Mouse (Mus musculus) lung, adult 2 months (tissue): ENCODE data around the gene Gm11567.
"Not testable (repeated sequence)": the region's sequence is repeated elsewhere in the genome, so short reads cannot be mapped to it uniquely, and the experiment has no call there.

Source experiments
- CTCF ChIP-seq: fragments of 200-500 bp; IDR thresholded peaks from 2 replicates; pipeline ENCODE4 v1.5.1; 2011; ENCODE audit warnings: mild to moderate bottlenecking, low read length, control low read depth; ENCODE audit not compliant: insufficient read depth
- POLR2A ChIP-seq: fragments of 200-500 bp; IDR thresholded peaks from 2 replicates; pipeline ENCODE4 v1.6.1; 2011; ENCODE audit warnings: low read depth, mild to moderate bottlenecking, control low read depth, low read length, borderline replicate concordance; ENCODE audit errors: extremely low read depth

DNA sequence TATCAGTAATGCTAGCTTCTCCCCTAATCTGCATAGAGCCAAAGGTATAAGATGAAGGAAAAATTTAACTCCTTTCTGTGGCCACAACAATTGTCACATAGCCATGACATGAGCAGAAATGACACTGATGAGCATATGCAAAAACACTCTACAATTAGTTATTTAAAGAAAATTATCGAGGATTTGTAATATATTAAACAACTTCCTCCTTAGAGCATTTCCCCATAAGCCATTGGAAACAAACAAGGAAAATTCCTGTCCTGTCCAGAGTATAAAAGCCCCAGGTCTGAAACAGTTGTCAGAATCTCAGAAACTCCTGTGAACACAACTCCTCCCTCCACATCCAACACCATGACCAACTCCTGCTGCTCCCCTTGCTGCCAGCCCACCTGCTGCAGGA lies 14.8 kb upstream of the Gm11567 start, which contains the start of gene Gm11559:
- TF ChIP-seq POLR2A, CTCF: not testable (repeated sequence)
